Mouse (Mus musculus) CH12.LX (cell line): ENCODE data around the gene Olfr551. TPM values are rescaled to one million over a fixed set of nuclear protein-coding genes. Genes with fewer than 3 reads are reported as not detected.

Source experiments
- DNase-seq: peaks from one replicate; pipeline ENCODE4 v3.0.0-alpha.2; 2013; ENCODE audit errors: extremely low read depth
- H3K27ac ChIP-seq: 2 replicates; pipeline ENCODE4 v1.5.1; 2012; ENCODE audit warnings: low read depth, mild to moderate bottlenecking, control low read depth, moderate library complexity; ENCODE audit not compliant: insufficient read depth
- H3K27me3 ChIP-seq: replicated peaks from 2 replicates; pipeline ENCODE3; 2012; ENCODE audit warnings: inconsistent platforms
- H3K36me3 ChIP-seq, 2 experiments: replicated peaks in 1 of 2; 2 replicates each; pipeline versions ENCODE3 to v1.6.1; 2012; ENCODE audit warnings: inconsistent platforms in 1 of 2, low read length in 1 of 2, mild to moderate bottlenecking in 1 of 2, mixed read lengths in 1 of 2, moderate library complexity in 1 of 2; ENCODE audit not compliant: control insufficient read depth in 1 of 2, insufficient read depth in 1 of 2
- H3K4me1 ChIP-seq, 2 experiments: 2 replicates each; pipeline ENCODE4 v1.6.1; 2012; ENCODE audit warnings: inconsistent platforms in 1 of 2, moderate library complexity in 1 of 2; ENCODE audit not compliant: insufficient read depth in 2 of 2, control insufficient read depth in 1 of 2
- H3K4me2 ChIP-seq: 2 replicates; pipeline ENCODE4 v1.6.1; 2012; ENCODE audit warnings: low read depth, mild to moderate bottlenecking, control low read depth; ENCODE audit not compliant: poor library complexity, insufficient read depth, severe bottlenecking
- H3K4me3 ChIP-seq, 3 experiments: fragments of 150-350 bp in 1 of 3; sonication (generic) in 1 of 3; replicated peaks in 1 of 3; 2 replicates each; pipeline versions ENCODE3 to v1.5.1; 2011 to 2012; ENCODE audit warnings: low read depth in 2 of 3, low read length in 2 of 3, mild to moderate bottlenecking in 2 of 3, moderate library complexity in 2 of 3, control low read depth in 1 of 3, improper control_type of control experiment in 1 of 3, inconsistent platforms in 1 of 3, mixed read lengths in 1 of 3; ENCODE audit not compliant: poor library complexity in 1 of 3
- H3K79me2 ChIP-seq: replicated peaks from 2 replicates; pipeline ENCODE4 v1.6.1; 2012; ENCODE audit warnings: mild to moderate bottlenecking, moderate library complexity; ENCODE audit not compliant: control insufficient read depth, poor library complexity, insufficient read depth, severe bottlenecking; ENCODE audit errors: extremely low read depth
- H3K9ac ChIP-seq: 2 replicates; pipeline ENCODE4 v1.6.1; 2012; ENCODE audit warnings: low read depth, mild to moderate bottlenecking, control low read depth, moderate library complexity; ENCODE audit not compliant: insufficient read depth
- H3K9me3 ChIP-seq: replicated peaks from 2 replicates; pipeline ENCODE3; 2012; ENCODE audit warnings: low read length, inconsistent platforms, mixed read lengths
- BHLHE40 ChIP-seq: IDR thresholded peaks from 2 replicates; pipeline ENCODE4 v1.6.1; 2011; ENCODE audit warnings: mild to moderate bottlenecking, low read depth, low read length, improper control_type of control experiment
- CHD1 ChIP-seq: IDR thresholded peaks from 2 replicates; pipeline ENCODE4 v1.6.1; 2012; ENCODE audit warnings: low read depth, low read length, improper control_type of control experiment, inconsistent platforms
- CHD2 ChIP-seq: IDR thresholded peaks from 2 replicates; pipeline ENCODE4 v1.6.1; 2011; ENCODE audit warnings: low read length, improper control_type of control experiment
- CTCF ChIP-seq, 2 experiments: IDR thresholded peaks in 1 of 2; conservative IDR thresholded peaks in 1 of 2; 2 replicates each; pipeline ENCODE4 v1.5.1; 2011 to 2012; ENCODE audit warnings: low read depth in 2 of 2, low read length in 2 of 2, improper control_type of control experiment in 1 of 2, inconsistent platforms in 1 of 2, mild to moderate bottlenecking in 1 of 2, moderate library complexity in 1 of 2
- E2F4 ChIP-seq: IDR thresholded peaks from 2 replicates; pipeline ENCODE4 v1.6.1; 2011; ENCODE audit warnings: low read depth, low read length, improper control_type of control experiment; ENCODE audit not compliant: insufficient replicate concordance
- ELF1 ChIP-seq: IDR thresholded peaks from 2 replicates; pipeline ENCODE4 v1.6.1; 2014; ENCODE audit warnings: low read depth, mild to moderate bottlenecking, inconsistent platforms, low read length, improper control_type of control experiment
- EP300 ChIP-seq: IDR thresholded peaks from 2 replicates; pipeline ENCODE4 v1.6.1; 2011; ENCODE audit warnings: low read length, improper control_type of control experiment
- GABPA ChIP-seq: IDR thresholded peaks from 2 replicates; pipeline ENCODE4 v1.6.1; 2012; ENCODE audit warnings: low read depth, low read length, improper control_type of control experiment, inconsistent platforms; ENCODE audit not compliant: insufficient replicate concordance
- HCFC1 ChIP-seq: IDR thresholded peaks from 2 replicates; pipeline ENCODE4 v1.6.1; 2012; ENCODE audit warnings: low read depth, mild to moderate bottlenecking, inconsistent platforms, low read length, improper control_type of control experiment
- JUN ChIP-seq: IDR thresholded peaks from 2 replicates; pipeline ENCODE4 v1.6.1; 2011; ENCODE audit warnings: low read depth, mild to moderate bottlenecking, low read length, improper control_type of control experiment, moderate library complexity; ENCODE audit not compliant: insufficient read depth
- MAZ ChIP-seq: IDR thresholded peaks from 2 replicates; pipeline ENCODE4 v1.6.1; 2012; ENCODE audit warnings: low read depth, mild to moderate bottlenecking, inconsistent platforms, low read length, improper control_type of control experiment, moderate library complexity
- MEF2A ChIP-seq: IDR thresholded peaks from 2 replicates; pipeline ENCODE4 v1.6.1; 2014; ENCODE audit warnings: low read depth, mild to moderate bottlenecking, inconsistent platforms, low read length, improper control_type of control experiment, borderline replicate concordance
- MXI1 ChIP-seq: IDR thresholded peaks from 2 replicates; pipeline ENCODE4 v1.6.1; 2011; ENCODE audit warnings: mild to moderate bottlenecking, low read depth, low read length, improper control_type of control experiment
- MYC ChIP-seq: IDR thresholded peaks from 2 replicates; pipeline ENCODE4 v1.6.1; 2011; ENCODE audit warnings: low read depth, mild to moderate bottlenecking, improper control_type of control experiment, low read length
- NELFE ChIP-seq: IDR thresholded peaks from 2 replicates; pipeline ENCODE4 v1.6.1; 2011; ENCODE audit warnings: low read depth, low read length, improper control_type of control experiment
- NRF1 ChIP-seq: IDR thresholded peaks from 2 replicates; pipeline ENCODE4 v1.6.1; 2014; ENCODE audit warnings: low read depth, mild to moderate bottlenecking, inconsistent platforms, low read length, improper control_type of control experiment, moderate library complexity
- PAX5 ChIP-seq: IDR thresholded peaks from 2 replicates; pipeline ENCODE4 v1.6.1; 2012; ENCODE audit warnings: low read length, inconsistent platforms, mixed read lengths
- POLR2A ChIP-seq: IDR thresholded peaks from 2 replicates; pipeline ENCODE4 v1.6.1; 2011; ENCODE audit warnings: low read depth, mild to moderate bottlenecking, improper control_type of control experiment, low read length
- POLR2AphosphoS2 ChIP-seq: IDR thresholded peaks from 2 replicates; pipeline ENCODE4 v1.6.1; 2011; ENCODE audit warnings: low read depth, low read length, improper control_type of control experiment
- RAD21 ChIP-seq: IDR thresholded peaks from 2 replicates; pipeline ENCODE4 v1.6.1; 2011; ENCODE audit warnings: low read depth, mild to moderate bottlenecking, low read length, improper control_type of control experiment, moderate library complexity
- RCOR1 ChIP-seq: conservative IDR thresholded peaks from 2 replicates; pipeline ENCODE4 v1.6.1; 2012; ENCODE audit warnings: low read depth, mild to moderate bottlenecking, inconsistent platforms, low read length, improper control_type of control experiment
- SMC3 ChIP-seq: IDR thresholded peaks from 2 replicates; pipeline ENCODE4 v1.6.1; 2011; ENCODE audit warnings: low read depth, low read length, improper control_type of control experiment
- TCF12 ChIP-seq: IDR thresholded peaks from 2 replicates; pipeline ENCODE4 v1.6.1; 2014; ENCODE audit warnings: low read depth, mild to moderate bottlenecking, inconsistent platforms, low read length, improper control_type of control experiment
- UBTF ChIP-seq: IDR thresholded peaks from 2 replicates; pipeline ENCODE4 v1.6.1; 2012; ENCODE audit warnings: low read depth, mild to moderate bottlenecking, inconsistent platforms, low read length, improper control_type of control experiment, moderate library complexity
- USF1 ChIP-seq: IDR thresholded peaks from 2 replicates; pipeline ENCODE4 v1.6.1; 2014; ENCODE audit warnings: low read depth, mild to moderate bottlenecking, inconsistent platforms, low read length, improper control_type of control experiment
- USF2 ChIP-seq: conservative IDR thresholded peaks from 2 replicates; pipeline ENCODE4 v1.6.1; 2011; ENCODE audit warnings: low read depth, low read length, improper control_type of control experiment
- ZKSCAN1 ChIP-seq: IDR thresholded peaks from 2 replicates; pipeline ENCODE4 v1.6.1; 2012; ENCODE audit warnings: low read depth, inconsistent platforms, low read length, improper control_type of control experiment, borderline replicate concordance
- ZMIZ1 ChIP-seq: IDR thresholded peaks from 2 replicates; pipeline ENCODE4 v1.6.1; 2012; ENCODE audit warnings: low read depth, mild to moderate bottlenecking, inconsistent platforms, low read length, improper control_type of control experiment
- ZNF384 ChIP-seq: IDR thresholded peaks from 2 replicates; pipeline ENCODE4 v1.6.1; 2012; ENCODE audit warnings: low read depth, low read length, improper control_type of control experiment, inconsistent platforms
- dilution Hi-C: fragments of 300-500 bp; cut with MboI; formaldehyde crosslinking; loops from 2 replicates; pipeline ENCODE4 v1.14.3; 2020; ENCODE audit warnings: low sequenced_read_pairs; ENCODE audit not compliant: extremely low pct_unique_long_range_greater_than_20kb, extremely low pct_ligation_motif_present
- in situ Hi-C: fragments of 300-500 bp; cut with MboI; formaldehyde crosslinking; loops from 3 replicates; pipeline ENCODE4 v1.14.3; 2019; ENCODE audit warnings: low sequenced_read_pairs, low pct_ligation_motif_present, low pct_unique_long_range_greater_than_20kb, mixed read lengths
- polyA plus RNA-seq: library from polyadenylated mRNA; unstranded; fragments of >175 nt; gene quantifications from 2 replicates; pipeline ENCODE4 v1.2.1, GENCODE M21; 2012; ENCODE audit warnings: low read depth; ENCODE audit not compliant: insufficient read length
- total RNA-seq, 2 experiments: library from RNA; depleted of rRNA; stranded (reverse); fragments of 300-350 nt in 1 of 2; fragments of >200 nt in 1 of 2; gene quantifications; 2 replicates each; pipeline ENCODE4 v1.2.3; 2012 to 2014

Olfr551 gene
- total and polyA plus RNA-seq, 3 experiments, result not detected

DNA sequence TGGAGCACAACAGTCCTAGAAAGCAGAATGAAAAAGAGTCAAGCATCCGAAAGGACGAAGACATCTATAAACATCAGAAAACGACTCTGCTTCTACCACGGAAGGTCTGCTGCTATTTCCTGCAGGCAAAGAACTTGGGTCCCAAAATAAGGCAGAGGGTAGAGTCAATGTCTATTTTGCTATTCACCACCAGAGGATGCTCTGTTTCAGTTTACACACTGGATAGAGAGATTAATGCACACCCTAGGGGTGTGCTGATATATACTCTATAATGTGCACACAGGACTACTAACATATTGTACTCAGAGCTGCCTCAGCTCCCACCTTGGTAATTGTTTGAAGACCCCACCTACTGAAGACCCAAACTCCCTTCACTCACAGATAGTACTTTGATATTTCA is 25.5 kb downstream of the Olfr551 start:
- DNase-seq, result peak; percentile 12
- in situ Hi-C loops, result no loop called here
- dilution Hi-C loops, result no loop called here

DNA sequence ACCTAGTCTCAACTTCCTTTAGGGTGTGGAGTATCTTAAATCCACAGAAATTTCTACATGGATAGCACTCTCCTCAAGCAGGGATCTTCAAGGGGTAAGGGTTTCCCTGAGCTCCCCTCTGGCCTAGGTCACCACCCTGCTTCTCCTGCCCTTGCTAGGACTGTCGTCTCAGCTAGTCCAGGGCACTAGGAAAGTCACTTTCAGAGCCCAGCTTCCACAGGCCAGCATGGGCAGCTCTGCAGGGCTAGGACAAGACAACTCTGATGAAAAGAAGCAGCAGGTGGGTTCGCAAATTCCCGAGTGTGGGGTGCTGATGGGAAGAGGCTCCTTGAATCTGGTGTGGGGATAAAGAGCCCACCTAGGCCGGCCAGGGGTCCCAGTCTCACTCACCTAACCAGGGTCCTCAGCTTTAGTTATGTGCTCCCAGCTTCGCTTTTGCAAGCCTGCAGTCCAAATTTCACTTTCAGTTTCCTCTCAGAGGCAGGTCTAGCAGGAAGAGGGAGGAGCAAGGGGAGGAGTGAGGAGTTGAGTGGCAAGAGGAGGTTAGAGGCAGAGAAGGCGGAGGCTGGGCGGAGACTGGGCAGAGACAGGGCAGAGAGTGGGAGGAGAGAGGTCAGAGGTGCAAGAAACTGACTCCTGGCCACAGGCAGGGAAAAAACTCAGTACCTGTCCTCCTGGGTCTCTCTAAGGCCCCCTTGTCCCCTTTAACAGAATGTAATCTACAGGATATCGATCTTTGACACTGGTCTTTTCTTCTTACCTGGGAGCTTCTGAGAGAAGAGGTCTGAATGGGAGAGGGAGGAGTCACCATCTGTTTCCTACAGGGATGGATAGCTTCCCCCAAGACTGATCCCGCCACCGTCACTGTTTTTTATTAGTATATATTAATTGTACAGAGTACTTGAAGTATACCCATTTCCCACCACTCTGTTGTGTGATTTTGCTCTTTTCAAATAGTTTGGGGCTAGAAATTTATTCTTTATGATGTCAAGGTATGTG is 26.4 kb downstream of the Olfr551 start, which contains the start of gene Trim21:
TSS of gene Trim21 (minus strand) at position 488 of the 999 bp plus-strand sequence.
- H3K9ac ChIP-seq, result peak within 1 kb of the TSS; percentile 82
- in situ Hi-C loops (no loop called here), dilution Hi-C loops (no loop called here)
- H3K4me3 ChIP-seq, result peak within 1 kb of the TSS; percentile 78 to 85 (median 82)
- H3K4me1 ChIP-seq, result peaks cover 4 to 21% of the 10 kb centered on the region in 2 experiments
- H3K27ac ChIP-seq, result no peak within 1 kb of the TSS
- DNase-seq, result peak; percentile 95
- H3K27me3 ChIP-seq, result no peaks in the 10 kb centered on the region
- no peaks in the 10 kb centered on the region for H3K9me3 ChIP-seq
- no peaks in the 10 kb centered on the region; the same call in 1 of the 2 replicates for H3K79me2 ChIP-seq
- H3K4me2 ChIP-seq, result peak within 1 kb of the TSS; percentile 50
- H3K36me3 ChIP-seq, result peaks cover 10 to 33% of the 10 kb centered on the region in 2 experiments
- TF ChIP-seq TCF12 (peak; percentile 61), MYC (no peak), ZNF384 (no peak), HCFC1 (peak; percentile 50; the same call in 1 of the 2 replicates), RCOR1 (no peak), CHD1 (peak; percentile 64; the same call in 1 of the 2 replicates), NELFE (peak; percentile 77), POLR2A (peak; percentile 77), BHLHE40 (no peak), USF2 (no peak), POLR2AphosphoS2 (peak; percentile 63; the same call in 1 of the 2 replicates), ZMIZ1 (peak; percentile 62; the same call in 1 of the 2 replicates), RAD21 (no peak), JUN (no peak), PAX5 (no peak), CHD2 (no peak), USF1 (no peak), UBTF (no peak), NRF1 (no peak), MEF2A (peak; percentile 53; the same call in 1 of the 2 replicates), MAZ (peak; percentile 68; the same call in 1 of the 2 replicates), ELF1 (peak; percentile 72; the same call in 1 of the 2 replicates), ZKSCAN1 (no peak), SMC3 (no peak), MXI1 (no peak), EP300 (peak; percentile 46; the same call in 1 of the 2 replicates), CTCF (conservative IDR thresholded peaks at IDR 0.05 in 1 of 2, IDR thresholded peaks at IDR 0.05 in 1 of 2; ENCODE audit: low read depth in 2 of 2, low read length in 2 of 2) (no peak), E2F4 (no peak)

More for the DNA sequence above, 25.5 kb downstream of the Olfr551 start:
- H3K9ac ChIP-seq, result no peak overlapping the region
- peaks cover 10 to 24% of the 10 kb centered on the region in 2 experiments for H3K36me3 ChIP-seq
- H3K4me2 ChIP-seq, result no peak overlapping the region
- peak; percentile 38 to 59; a peak in 3 of 4 replicates for TF ChIP-seq CTCF (conservative IDR thresholded peaks at IDR 0.05 in 1 of 2, IDR thresholded peaks at IDR 0.05 in 1 of 2; ENCODE audit: low read depth in 2 of 2, low read length in 2 of 2)
- no peak for TF ChIP-seq GABPA
- TF ChIP-seq SMC3, result peak; percentile 22; the same call in 1 of the 2 replicates
- TF ChIP-seq RAD21, result peak; percentile 18
- no peak overlapping the region for H3K27ac ChIP-seq
- H3K9me3 ChIP-seq, result no peaks in the 10 kb centered on the region
- peaks cover 4 to 21% of the 10 kb centered on the region in 2 experiments for H3K4me1 ChIP-seq
- no peaks in the 10 kb centered on the region; the same call in 1 of the 2 replicates for H3K79me2 ChIP-seq
- H3K4me3 ChIP-seq, result no peak overlapping the region
- H3K27me3 ChIP-seq, result no peaks in the 10 kb centered on the region
